Mouse (Mus musculus) midbrain, embryonic 12.5 days (tissue): ENCODE data around the gene Fgf9. TPM values are rescaled to one million over a fixed set of nuclear protein-coding genes. Genes with fewer than 3 reads are reported as not detected.

ENCODE experiments used
- ATAC-seq: fragments of 200-750 bp; cut with Nextera tagmentation; 2 replicates; pipeline ENCODE4 v1.8.0; 2017; ENCODE audit warnings: low read depth, moderate TSS enrichment, moderate library complexity; ENCODE audit not compliant: low FRiP score
- H3K27ac ChIP-seq: fragments of 300-500 bp; sonication (generic); replicated peaks from 2 replicates; pipeline ENCODE4 v1.5.1; 2016; ENCODE audit warnings: mild to moderate bottlenecking
- H3K27me3 ChIP-seq: fragments of 300-500 bp; sonication (generic); 2 replicates; pipeline ENCODE4 v1.6.1; 2016; ENCODE audit warnings: mild to moderate bottlenecking
- H3K36me3 ChIP-seq: fragments of 300-500 bp; sonication (generic); 2 replicates; pipeline ENCODE4 v1.6.1; 2016
- H3K4me1 ChIP-seq: fragments of 300-500 bp; sonication (generic); 2 replicates; pipeline ENCODE4 v1.6.1; 2016
- H3K4me2 ChIP-seq: fragments of 300-500 bp; sonication (generic); replicated peaks from 2 replicates; pipeline ENCODE4 v1.6.1; 2016; ENCODE audit warnings: mild to moderate bottlenecking, moderate library complexity
- H3K4me3 ChIP-seq: fragments of 300-500 bp; sonication (generic); 2 replicates; pipeline ENCODE4 v1.5.1; 2016; ENCODE audit warnings: mild to moderate bottlenecking
- H3K9ac ChIP-seq: fragments of 300-500 bp; sonication (generic); replicated peaks from 2 replicates; pipeline ENCODE4 v1.6.1; 2016; ENCODE audit warnings: mild to moderate bottlenecking, moderate library complexity
- H3K9me3 ChIP-seq: fragments of 300-500 bp; sonication (generic); 2 replicates; pipeline ENCODE4 v1.6.1; 2016; ENCODE audit warnings: mild to moderate bottlenecking
- WGBS: fragments of 180-500 bp; shearing (Covaris S2); methylation state at CpG from one replicate; pipeline ENCODE4 v1.1.7; 2016; 5-methylcytosine and 5-hydroxymethylcytosine counted together
- polyA plus RNA-seq: library from polyadenylated mRNA; unstranded; fragments of >200 nt; fragmentation: Nextera tagmentation; extraction: Ambion mirVana; gene quantifications from 2 replicates; pipeline ENCODE4 v1.2.1, GENCODE M21; 2016

Gene Fgf9
- polyA plus RNA-seq, 1 experiment from 2014 or later: 3.9 TPM

- peaks cover 48% of the 10 kb centered on the region for H3K4me1 ChIP-seq
- H3K36me3 ChIP-seq: no peaks in the 10 kb centered on the region
- H3K9ac ChIP-seq: no peak overlapping the region
- H3K4me3 ChIP-seq: peak overlapping the region; percentile 57
- H3K27ac ChIP-seq: no peak overlapping the region
- 1% methylated on average over 20 of the region's 20 CpGs for WGBS
- no peak for ATAC-seq
- no peaks in the 10 kb centered on the region for H3K9me3 ChIP-seq
- H3K4me2 ChIP-seq: peak overlapping the region; percentile 97
- H3K27me3 ChIP-seq: peaks cover 96% of the 10 kb centered on the region
These were observed 3.6 kb downstream of the Fgf9 start for GRCm38 (mm10) chr14:58073936-58074335.

GRCm38 (mm10) chr14:58074621-58075432 lies 4.5 kb downstream of the Fgf9 start:
- no peaks in the 10 kb centered on the region for H3K9me3 ChIP-seq
- no peaks in the 10 kb centered on the region for H3K36me3 ChIP-seq
- peaks cover 48% of the 10 kb centered on the region for H3K4me1 ChIP-seq
- H3K4me2 ChIP-seq: peak overlapping the region; percentile 97
- under 1% methylated on average over 58 of the region's 61 CpGs for WGBS
- H3K4me3 ChIP-seq: peak overlapping the region; percentile 57
- H3K9ac ChIP-seq: peak overlapping the region; percentile 48
- peaks cover 94% of the 10 kb centered on the region for H3K27me3 ChIP-seq
- peak; percentile 31 for ATAC-seq
- peak overlapping the region; percentile 77 for H3K27ac ChIP-seq

GRCm38 (mm10) chr14:58075433-58076029 lies 5.2 kb downstream of the Fgf9 start:
- H3K4me3 ChIP-seq: peak overlapping the region; percentile 57
- ATAC-seq: peak; percentile 10; the same call in 1 of the 2 replicates
- peaks cover 45% of the 10 kb centered on the region for H3K4me1 ChIP-seq
- H3K9ac ChIP-seq: peak overlapping the region; percentile 48
- H3K4me2 ChIP-seq: peak overlapping the region; percentile 97
- H3K9me3 ChIP-seq: no peaks in the 10 kb centered on the region
- H3K36me3 ChIP-seq: no peaks in the 10 kb centered on the region
- H3K27ac ChIP-seq: peak overlapping the region; percentile 77
- under 1% methylated on average over 27 of the region's 31 CpGs for WGBS
- peaks cover 87% of the 10 kb centered on the region for H3K27me3 ChIP-seq

- H3K9ac ChIP-seq: peak overlapping the region; percentile 48
- ATAC-seq: peak; percentile 79
- H3K4me1 ChIP-seq: peaks cover 39% of the 10 kb centered on the region
- 0% methylated on average over 37 of the region's 40 CpGs for WGBS
- no peaks in the 10 kb centered on the region for H3K9me3 ChIP-seq
- peak overlapping the region; percentile 77 for H3K27ac ChIP-seq
- H3K4me2 ChIP-seq: peak overlapping the region; percentile 97
- no peaks in the 10 kb centered on the region for H3K36me3 ChIP-seq
- H3K27me3 ChIP-seq: peaks cover 81% of the 10 kb centered on the region
- H3K4me3 ChIP-seq: peak overlapping the region; percentile 57
These were observed 5.7 kb downstream of the Fgf9 start for GRCm38 (mm10) chr14:58076030-58076521.

- Histone ChIP-seq H3K9me3 (no peaks in the 10 kb centered on the region), H3K4me2 (peak overlapping the region; percentile 97), H3K4me3 (peak overlapping the region; percentile 57), H3K36me3 (no peaks in the 10 kb centered on the region), H3K27ac (0 out of 2 replicates have a peak overlapping the region, but pooled peaks have one; percentile 77), H3K9ac (peak overlapping the region; percentile 48; the same call in 1 of the 2 replicates), H3K27me3 (peaks cover 76% of the 10 kb centered on the region), H3K4me1 (peaks cover 33% of the 10 kb centered on the region)
- 5% methylated on average over 14 of the region's 14 CpGs for WGBS
- ATAC-seq: no peak
These were observed 6.4 kb downstream of the Fgf9 start for GRCm38 (mm10) chr14:58076726-58077255.

GRCm38 (mm10) chr14:58079471-58079870 lies 9.1 kb downstream of the Fgf9 start:
- no peak for ATAC-seq
- Histone ChIP-seq H3K4me3 (no peak overlapping the region), H3K27me3 (peaks cover 51% of the 10 kb centered on the region), H3K9me3 (no peaks in the 10 kb centered on the region), H3K4me2 (no peak overlapping the region), H3K4me1 (peaks cover 16% of the 10 kb centered on the region), H3K27ac (no peak overlapping the region), H3K9ac (no peak overlapping the region), H3K36me3 (0 out of 2 replicates have a peak, but pooled peaks cover 2% of the 10 kb centered on the region)
- 81% methylated on average over 2 of the region's 2 CpGs for WGBS

GRCm38 (mm10) chr14:58081955-58082354 lies 11.6 kb downstream of the Fgf9 start:
- no peaks in the 10 kb centered on the region for H3K9me3 ChIP-seq
- WGBS: 82% methylated on average over 1 of the region's 1 CpGs

GRCm38 (mm10) chr14:58084240-58084639 lies 13.9 kb downstream of the Fgf9 start:
- 95% methylated on average over 3 of the region's 3 CpGs for WGBS
- Histone ChIP-seq H3K9me3 (no peaks in the 10 kb centered on the region), H3K9ac (no peak overlapping the region), H3K27ac (no peak overlapping the region), H3K27me3 (peaks cover 11% of the 10 kb centered on the region), H3K4me3 (no peak overlapping the region), H3K36me3 (0 out of 2 replicates have a peak, but pooled peaks cover 2% of the 10 kb centered on the region), H3K4me1 (no peaks in the 10 kb centered on the region), H3K4me2 (no peak overlapping the region)
- no peak for ATAC-seq

More at GRCm38 (mm10) chr14:58081955-58082354, 11.6 kb downstream of the Fgf9 start:
- H3K4me2 ChIP-seq: no peak overlapping the region
- no peak for ATAC-seq
- no peak overlapping the region for H3K27ac ChIP-seq
- no peak overlapping the region for H3K9ac ChIP-seq
- H3K36me3 ChIP-seq: 0 out of 2 replicates have a peak, but pooled peaks cover 2% of the 10 kb centered on the region
- no peak overlapping the region for H3K4me3 ChIP-seq
- H3K4me1 ChIP-seq: no peaks in the 10 kb centered on the region
- H3K27me3 ChIP-seq: peaks cover 26% of the 10 kb centered on the region

- H3K4me3 ChIP-seq: no peak overlapping the region
- no peak overlapping the region for H3K4me2 ChIP-seq
- H3K27me3 ChIP-seq: peaks cover 8% of the 10 kb centered on the region
- no peaks in the 10 kb centered on the region for H3K9me3 ChIP-seq
- H3K36me3 ChIP-seq: 0 out of 2 replicates have a peak, but pooled peaks cover 2% of the 10 kb centered on the region
- H3K27ac ChIP-seq: no peak overlapping the region
- WGBS: 57% methylated on average over 4 of the region's 4 CpGs
- no peaks in the 10 kb centered on the region for H3K4me1 ChIP-seq
- ATAC-seq: no peak
- no peak overlapping the region for H3K9ac ChIP-seq
These were observed 17.0 kb downstream of the Fgf9 start for GRCm38 (mm10) chr14:58087326-58087725.

- WGBS: 87% methylated on average over 5 of the region's 5 CpGs
- ATAC-seq: no peak
- no peaks in the 10 kb centered on the region for H3K9me3 ChIP-seq
These were observed 19.1 kb downstream of the Fgf9 start for GRCm38 (mm10) chr14:58089486-58089885.

GRCm38 (mm10) chr14:58091321-58091720 lies 21.0 kb downstream of the Fgf9 start:
- Histone ChIP-seq H3K4me3 (no peak overlapping the region), H3K36me3 (no peaks in the 10 kb centered on the region), H3K9ac (no peak overlapping the region), H3K27ac (no peak overlapping the region), H3K4me1 (no peaks in the 10 kb centered on the region), H3K4me2 (no peak overlapping the region), H3K27me3 (peaks cover 8% of the 10 kb centered on the region), H3K9me3 (no peaks in the 10 kb centered on the region)
- ATAC-seq: no peak
- WGBS: 79% methylated on average over 10 of the region's 10 CpGs

More at GRCm38 (mm10) chr14:58089486-58089885, 19.1 kb downstream of the Fgf9 start:
- Histone ChIP-seq H3K27ac (no peak overlapping the region), H3K4me1 (no peaks in the 10 kb centered on the region), H3K36me3 (no peaks in the 10 kb centered on the region), H3K27me3 (peaks cover 8% of the 10 kb centered on the region), H3K4me3 (no peak overlapping the region), H3K9ac (no peak overlapping the region), H3K4me2 (no peak overlapping the region)

- Histone ChIP-seq H3K4me3 (no peak overlapping the region), H3K27me3 (peaks cover 3% of the 10 kb centered on the region; the same call in 1 of the 2 replicates), H3K36me3 (no peaks in the 10 kb centered on the region), H3K4me2 (no peak overlapping the region), H3K9me3 (no peaks in the 10 kb centered on the region), H3K4me1 (no peaks in the 10 kb centered on the region), H3K9ac (no peak overlapping the region), H3K27ac (no peak overlapping the region)
- WGBS: 88% methylated on average over 8 of the region's 8 CpGs
- ATAC-seq: no peak
These were observed 29.3 kb downstream of the Fgf9 start for GRCm38 (mm10) chr14:58099599-58099998.
